In genomic region chr10:18488239-18488803, GRCm38 (mm10) we compare ENCODE assay signal across 20 mouse cellular contexts. TPM values are rescaled to one million over a fixed set of nuclear protein-coding genes. Genes with fewer than 3 reads are reported as not detected.
DNase-seq lines count a peak whose midpoint lies in the region; ATAC-seq and TF ChIP-seq lines count a peak whose summit lies in the region.
"Had no signal": no experiment of that assay in that cellular context is flagged by ENCODE, and none has a peak within 500 bp of the region (broad histone marks: within the 10 kb centered on the region; RNA-seq: fewer than 3 reads in every experiment).

No protein-coding gene starts in this region.

- no peak overlapping the region for H3K4me2 ChIP-seq in kidney, embryonic 16.5 days (replicated peaks; ENCODE audit: low read depth, low read length)
- no peak overlapping the region for H3K4me2 ChIP-seq in midbrain, embryonic 13.5 days (replicated peaks)
- H3K4me2 ChIP-seq in hindbrain, embryonic 13.5 days, result no peak overlapping the region
- H3K4me2 ChIP-seq: embryonic facial prominence, embryonic 13.5 days; forebrain, embryonic 12.5 days; hindbrain, embryonic 14.5 days had no signal

- TF ChIP-seq CTCF in heart, adult 2 months (IDR thresholded peaks at IDR 0.05), result no peak
- TF ChIP-seq CTCF in kidney, adult 2 months (conservative IDR thresholded peaks at IDR 0.05; ENCODE audit: insufficient read depth, insufficient read length, low read depth, low read length), result no peak

- no peak for TF ChIP-seq POLR2A in heart, adult 2 months (IDR thresholded peaks at IDR 0.05; ENCODE audit: insufficient read depth, low read depth, low read length)
- TF ChIP-seq POLR2A in kidney, adult 2 months (IDR thresholded peaks at IDR 0.05; ENCODE audit: low read depth, low read length), result no peak

- peaks cover 17% of the 10 kb centered on the region; the same call in 1 of the 2 replicates for H3K4me1 ChIP-seq in heart, embryonic 10.5 days
- peaks cover 1% of the 10 kb centered on the region; the same call in 1 of the 2 replicates for H3K4me1 ChIP-seq in heart, adult 2 months (ENCODE audit: control insufficient read depth, insufficient read depth, low read length)
- peaks cover 18% of the 10 kb centered on the region; the same call in 1 of the 2 replicates for H3K4me1 ChIP-seq in kidney, adult 2 months (ENCODE audit: control insufficient read depth, insufficient read depth, low read length)
- peaks cover 37% of the 10 kb centered on the region for H3K4me1 ChIP-seq in kidney, embryonic 16.5 days (ENCODE audit: insufficient read depth, low read length)
- H3K4me1 ChIP-seq in midbrain, embryonic 13.5 days (replicated peaks), result 0 out of 2 replicates have a peak, but pooled peaks cover 10% of the 10 kb centered on the region
- H3K4me1 ChIP-seq in hindbrain, embryonic 13.5 days (replicated peaks), result peaks cover 21% of the 10 kb centered on the region
- H3K4me1 ChIP-seq: embryonic facial prominence, embryonic 13.5 days; forebrain, embryonic 12.5 days had no signal

- H3K4me3 ChIP-seq in heart, embryonic 10.5 days, result no peak overlapping the region
- no peak overlapping the region for H3K4me3 ChIP-seq in heart, adult 2 months
- H3K4me3 ChIP-seq in kidney, adult 2 months (ENCODE audit: insufficient read depth, low read depth, low read length), result no peak overlapping the region
- H3K4me3 ChIP-seq in kidney, embryonic 16.5 days (ENCODE audit: low read length), result no peak overlapping the region
- H3K4me3 ChIP-seq in midbrain, embryonic 13.5 days (replicated peaks), result no peak overlapping the region
- no peak overlapping the region for H3K4me3 ChIP-seq in hindbrain, embryonic 13.5 days
- H3K4me3 ChIP-seq: embryonic facial prominence, embryonic 13.5 days; forebrain, embryonic 12.5 days had no signal

- TF ChIP-seq EP300 in heart, adult 2 months (IDR thresholded peaks at IDR 0.05; ENCODE audit: insufficient read depth, low read depth, low read length), result no peak

- WGBS in heart, embryonic 10.5 days, result 82% methylated on average over 7 of the region's 7 CpGs
- 86% methylated on average over 7 of the region's 7 CpGs for WGBS in heart, adult 2 months
- 51% methylated on average over 7 of the region's 7 CpGs for WGBS in kidney, adult 2 months
- WGBS in kidney, embryonic 16.5 days, result 56% methylated on average over 7 of the region's 7 CpGs
- 90% methylated on average over 7 of the region's 7 CpGs for WGBS in midbrain, embryonic 13.5 days
- WGBS in hindbrain, embryonic 13.5 days, result 86% methylated on average over 7 of the region's 7 CpGs

- H3K27ac ChIP-seq in heart, embryonic 10.5 days, result no peak overlapping the region
- H3K27ac ChIP-seq in heart, adult 2 months, result no peak overlapping the region
- 0 out of 2 replicates have a peak overlapping the region, but pooled peaks have one; percentile 59 for H3K27ac ChIP-seq in kidney, adult 2 months (ENCODE audit: insufficient read depth, low read depth, low read length)
- peak overlapping the region; percentile 67 for H3K27ac ChIP-seq in kidney, embryonic 16.5 days (ENCODE audit: low read length)
- H3K27ac ChIP-seq in midbrain, embryonic 13.5 days, result no peak overlapping the region
- no peak overlapping the region for H3K27ac ChIP-seq in hindbrain, embryonic 13.5 days
- H3K27ac ChIP-seq: embryonic facial prominence, embryonic 13.5 days; forebrain, embryonic 12.5 days; hindbrain, embryonic 14.5 days had no signal

- H3K36me3 ChIP-seq in heart, embryonic 10.5 days, result no peaks in the 10 kb centered on the region
- H3K36me3 ChIP-seq in heart, adult 2 months (ENCODE audit: control insufficient read depth, insufficient read depth, low read length), result no peaks in the 10 kb centered on the region
- no peaks in the 10 kb centered on the region for H3K36me3 ChIP-seq in kidney, adult 2 months (ENCODE audit: control insufficient read depth, insufficient read depth, low read length)
- H3K36me3 ChIP-seq in kidney, embryonic 16.5 days (ENCODE audit: insufficient read depth, low read length), result no peaks in the 10 kb centered on the region
- no peaks in the 10 kb centered on the region for H3K36me3 ChIP-seq in midbrain, embryonic 13.5 days
- H3K36me3 ChIP-seq in hindbrain, embryonic 13.5 days, result no peaks in the 10 kb centered on the region
- H3K36me3 ChIP-seq: embryonic facial prominence, embryonic 13.5 days; forebrain, embryonic 12.5 days had no signal

- H3K79me2 ChIP-seq in heart, adult 2 months (replicated peaks; ENCODE audit: control insufficient read depth, insufficient read depth, low read length), result no peaks in the 10 kb centered on the region

- no peaks in the 10 kb centered on the region for H3K27me3 ChIP-seq in heart, embryonic 10.5 days (ENCODE audit: insufficient read depth, poor library complexity, severe bottlenecking)
- no peaks in the 10 kb centered on the region for H3K27me3 ChIP-seq in heart, adult 2 months (ENCODE audit: control insufficient read depth, insufficient read depth, low read length)
- no peaks in the 10 kb centered on the region for H3K27me3 ChIP-seq in kidney, adult 2 months (replicated peaks; ENCODE audit: control insufficient read depth, insufficient read depth, low read length)
- H3K27me3 ChIP-seq in kidney, embryonic 16.5 days (ENCODE audit: insufficient read depth, low read length), result no peaks in the 10 kb centered on the region
- H3K27me3 ChIP-seq in midbrain, embryonic 13.5 days, result no peaks in the 10 kb centered on the region
- H3K27me3 ChIP-seq in hindbrain, embryonic 13.5 days, result no peaks in the 10 kb centered on the region
- H3K27me3 ChIP-seq: embryonic facial prominence, embryonic 13.5 days; forebrain, embryonic 12.5 days had no signal

- no peak overlapping the region for H3K9ac ChIP-seq in heart, adult 2 months (ENCODE audit: low read depth, low read length)
- H3K9ac ChIP-seq in kidney, embryonic 16.5 days (replicated peaks; ENCODE audit: low read length), result no peak overlapping the region
- H3K9ac ChIP-seq in midbrain, embryonic 13.5 days (replicated peaks), result no peak overlapping the region
- H3K9ac ChIP-seq in hindbrain, embryonic 13.5 days, result no peak overlapping the region
- H3K9ac ChIP-seq: embryonic facial prominence, embryonic 13.5 days; forebrain, embryonic 12.5 days; hindbrain, embryonic 14.5 days had no signal

- DNase-seq in heart, embryonic 10.5 days (ENCODE audit: low spot score), result peak; percentile 70
- no peak for DNase-seq in heart, adult 2 months
- peak; percentile 81 for DNase-seq in kidney, adult 2 months
- DNase-seq in kidney, postnatal 25 days, result peak; percentile 37 to 74
- no peak for DNase-seq in thymus, postnatal 10 days (ENCODE audit: low spot score in 2 of 2)
- DNase-seq: adrenal gland, postnatal 14 days; cerebellum, adult 11-12 months; cerebellum, adult 9-10 months; cerebellum, postnatal 25 days; gastrocnemius, postnatal 10 days; heart, postnatal 14 days had no signal

- intact Hi-C loops in heart, adult 2 months (cut with DNase I), result no loop called here

- H3K9me3 ChIP-seq in heart, embryonic 10.5 days, result no peaks in the 10 kb centered on the region
- H3K9me3 ChIP-seq in kidney, embryonic 16.5 days (ENCODE audit: low read length), result no peaks in the 10 kb centered on the region
- no peaks in the 10 kb centered on the region for H3K9me3 ChIP-seq in midbrain, embryonic 13.5 days
- no peaks in the 10 kb centered on the region for H3K9me3 ChIP-seq in hindbrain, embryonic 13.5 days
- H3K9me3 ChIP-seq: embryonic facial prominence, embryonic 13.5 days; forebrain, embryonic 12.5 days had no signal

- peak; percentile 62 for ATAC-seq in kidney, embryonic 16.5 days (ENCODE audit: low FRiP score, low TSS enrichment)
- no peak for ATAC-seq in midbrain, embryonic 13.5 days
- no peak for ATAC-seq in hindbrain, embryonic 13.5 days (ENCODE audit: low FRiP score)
- ATAC-seq: forebrain, embryonic 16.5 days had no signal

RNA-seq across cellular contexts. Expression of gene Hebp2, which starts 57.6 kb away (rescaled TPM):
- 18.6 and 20.2 TPM in 2 replicates for polyA plus RNA-seq in heart, embryonic 10.5 days (2016; fragmentation: Nextera tagmentation; extraction: Ambion mirVana)
- total RNA-seq in heart, adult 2 months (2021), result under 1 TPM; 0.50 to 0.75 TPM
- 0.49 and 0.76 TPM in 2 replicates for polyA plus RNA-seq in heart, adult 2 months (2012; rRNA removed)
- polyA plus RNA-seq in kidney, adult 2 months (2012; rRNA removed), result 1.9 and 2.9 TPM in 2 replicates
- 13.3 and 14.2 TPM in 2 replicates for polyA plus RNA-seq in kidney, embryonic 16.5 days (2015; fragmentation: Nextera tagmentation; extraction: Ambion mirVana)
- polyA plus RNA-seq in midbrain, embryonic 13.5 days (2015; fragmentation: Nextera tagmentation; extraction: Ambion mirVana), result 7.6 TPM in 2 replicates
- 12.3 and 12.8 TPM in 2 replicates for polyA plus RNA-seq in hindbrain, embryonic 13.5 days (2015; fragmentation: Nextera tagmentation; extraction: Ambion mirVana)
- total RNA-seq: hematopoietic stem cell, adult 5-6 weeks; MEL had no signal

Comparison
In these comparisons a context has a peak if more than half of its experiments do, and no peak if none do; other contexts are left out.
1. DNase-seq: peak in heart, embryonic 10.5 days (single experiment), kidney, adult 2 months (single experiment) and kidney, postnatal 25 days (2 of 2); none in heart, adult 2 months (0 of 2) and thymus, postnatal 10 days (0 of 2).
2. H3K27ac ChIP-seq: peak in kidney, adult 2 months (single experiment) and kidney, embryonic 16.5 days (single experiment); none in heart, embryonic 10.5 days (single experiment), heart, adult 2 months (single experiment), midbrain, embryonic 13.5 days (single experiment) and hindbrain, embryonic 13.5 days (single experiment).